Mouse (Mus musculus): Measurements from ENCODE around the gene Eif4e2.

DNA sequence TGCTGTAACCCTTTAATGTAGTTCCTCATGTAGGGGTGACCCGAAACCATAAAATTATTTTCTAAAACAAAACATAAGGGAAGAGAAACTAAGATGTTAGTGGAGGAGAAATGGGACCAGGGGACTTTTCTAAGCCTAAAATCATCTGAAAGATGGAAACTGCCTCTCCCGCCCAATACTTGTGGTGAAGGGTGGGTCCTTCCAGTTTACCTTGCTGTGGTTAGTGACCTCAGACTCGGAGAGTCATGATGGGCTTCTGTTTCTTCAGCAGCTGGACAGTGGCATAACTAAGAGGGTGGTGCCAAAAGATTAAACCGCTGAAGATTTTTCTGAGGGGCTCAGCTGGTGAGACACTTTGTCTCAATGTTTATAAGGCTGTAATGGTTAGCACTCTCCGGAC, 66.6 kb downstream of the Eif4e2 start:
- TF ChIP-seq TAL1 (IDR thresholded peaks at IDR 0.05; ENCODE audit: low read length): no peak
- no peak for TF ChIP-seq GATA1 (IDR thresholded peaks at IDR 0.05; ENCODE audit: low read length)

Data from erythroblast, embryonic 14.5 days (primary cell).